Mouse (Mus musculus) liver, postnatal 0 days (tissue): ENCODE measurements at regions not wholly inside any gene's neighbourhood (a gene's known extent, or its start where the extent isn't known, plus 50 kb on each side); places are given as distances from the start of the nearest gene placed in this dataset.

Experiments
- CTCF ChIP-seq: sonication (generic); IDR thresholded peaks from 2 replicates; pipeline ENCODE4 v1.5.1; 2016; ENCODE audit warnings: antibody characterized with exemption, low read depth
- EP300 ChIP-seq: IDR thresholded peaks from 2 replicates; pipeline ENCODE4 v1.6.1; 2016; ENCODE audit warnings: antibody characterized with exemption, low read depth, mild to moderate bottlenecking

DNA sequence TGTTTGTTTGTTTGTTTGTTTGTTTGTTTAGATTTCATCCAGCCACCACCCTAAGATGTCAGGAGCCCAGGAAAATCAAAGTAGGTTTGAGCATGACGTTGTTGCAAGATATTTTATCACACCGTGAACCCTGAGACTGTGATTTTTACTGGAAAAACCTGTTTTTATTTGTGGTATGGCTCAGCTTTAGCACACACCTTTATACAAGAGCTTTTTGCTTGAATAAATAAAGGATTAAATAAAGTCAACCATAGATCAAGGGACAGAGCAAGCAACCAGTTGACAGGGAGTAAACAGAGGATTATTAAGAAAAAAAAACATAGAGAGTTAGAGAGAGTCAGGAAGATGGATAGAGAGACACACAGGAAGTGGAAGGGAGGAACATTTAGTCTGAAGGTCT lies 82.2 kb upstream of the Zfp827 start:
- TF ChIP-seq CTCF: no peak
- TF ChIP-seq EP300: no peak
